Mouse (Mus musculus): Measurements from ENCODE around the gene a. TPM values are rescaled to one million over a fixed set of nuclear protein-coding genes. Genes with fewer than 3 reads are reported as not detected.

a gene
- polyA plus RNA-seq, 1 experiment from 2014 or later: 0.36 TPM

GRCm38 (mm10) chr2:155099421-155099820 lies 308.2 kb downstream of the a start:
- Histone ChIP-seq H3K4me1 (peaks cover 22% of the 10 kb centered on the region; the same call in 1 of the 2 replicates), H3K4me3 (no peak overlapping the region), H3K27me3 (replicated peaks) (no peaks in the 10 kb centered on the region), H3K9ac (no peak overlapping the region), H3K4me2 (no peak overlapping the region), H3K9me3 (replicated peaks) (no peaks in the 10 kb centered on the region), H3K36me3 (no peaks in the 10 kb centered on the region), H3K27ac (no peak overlapping the region)
- 78% methylated on average over 7 of the region's 7 CpGs for WGBS (ENCODE audit: insufficient replicate concordance)
- ATAC-seq: no peak

- no peaks in the 10 kb centered on the region for H3K9me3 ChIP-seq (replicated peaks)
- H3K4me2 ChIP-seq: no peak overlapping the region
- H3K36me3 ChIP-seq: no peaks in the 10 kb centered on the region
- WGBS (ENCODE audit: insufficient replicate concordance): 66% methylated on average over 14 of the region's 14 CpGs
- no peak overlapping the region for H3K4me3 ChIP-seq
- ATAC-seq: no peak
- H3K27ac ChIP-seq: no peak overlapping the region
- H3K4me1 ChIP-seq: peaks cover 22% of the 10 kb centered on the region; the same call in 1 of the 2 replicates
- H3K9ac ChIP-seq: no peak overlapping the region
- H3K27me3 ChIP-seq (replicated peaks): no peaks in the 10 kb centered on the region
Observed at GRCm38 (mm10) chr2:155099994-155100795, 309.0 kb downstream of the a start.

Other genes starting within 250 kb of the a start
- gene 1700003F12Rik, start 244.3 kb upstream of the a start, polyA plus RNA-seq (2016; fragmentation: Nextera tagmentation; extraction: Ambion mirVana): 1.5 and 1.6 TPM in 2 replicates
- 0.29 TPM in 1 of 2 replicates, not detected in the other for gene Actl10, start 239.6 kb upstream of the a start, polyA plus RNA-seq (2016; fragmentation: Nextera tagmentation; extraction: Ambion mirVana)
- 1.0 and 1.3 TPM in 2 replicates for gene Necab3, start 232.5 kb upstream of the a start, polyA plus RNA-seq (2016; fragmentation: Nextera tagmentation; extraction: Ambion mirVana)
- gene E2f1, start 221.5 kb upstream of the a start, polyA plus RNA-seq (2016; fragmentation: Nextera tagmentation; extraction: Ambion mirVana): 27.0 and 27.4 TPM in 2 replicates
- 24.5 and 26.1 TPM in 2 replicates for gene Pxmp4, start 187.7 kb upstream of the a start, polyA plus RNA-seq (2016; fragmentation: Nextera tagmentation; extraction: Ambion mirVana)
- 2.2 TPM in 2 replicates for gene Zfp341, start 178.1 kb upstream of the a start, polyA plus RNA-seq (2016; fragmentation: Nextera tagmentation; extraction: Ambion mirVana)
- gene 4930519P11Rik, start 178.0 kb upstream of the a start, polyA plus RNA-seq (2016; fragmentation: Nextera tagmentation; extraction: Ambion mirVana): 0.45 TPM in 1 of 2 replicates, not detected in the other
- gene Chmp4b, start 139.7 kb upstream of the a start, polyA plus RNA-seq (2016; fragmentation: Nextera tagmentation; extraction: Ambion mirVana): 17.6 and 18.2 TPM in 2 replicates
- not detected in 2 replicates for gene Gm14214, start 21.4 kb upstream of the a start, polyA plus RNA-seq (2016; fragmentation: Nextera tagmentation; extraction: Ambion mirVana)
- 29.6 and 37.1 TPM in 2 replicates for gene Raly, start 306 bp upstream of the a start, polyA plus RNA-seq (2016; fragmentation: Nextera tagmentation; extraction: Ambion mirVana)
- 111 and 115 TPM in 2 replicates for gene Eif2s2, start 101.5 kb downstream of the a start, polyA plus RNA-seq (2016; fragmentation: Nextera tagmentation; extraction: Ambion mirVana)
- 0.53 and 0.62 TPM in 2 replicates for gene Gm14226, start 226.9 kb downstream of the a start, polyA plus RNA-seq (2016; fragmentation: Nextera tagmentation; extraction: Ambion mirVana)

Measured in liver, embryonic 12.5 days (tissue).